9 mouse cellular contexts compared by ENCODE assay signal in the genomic region with DNA sequence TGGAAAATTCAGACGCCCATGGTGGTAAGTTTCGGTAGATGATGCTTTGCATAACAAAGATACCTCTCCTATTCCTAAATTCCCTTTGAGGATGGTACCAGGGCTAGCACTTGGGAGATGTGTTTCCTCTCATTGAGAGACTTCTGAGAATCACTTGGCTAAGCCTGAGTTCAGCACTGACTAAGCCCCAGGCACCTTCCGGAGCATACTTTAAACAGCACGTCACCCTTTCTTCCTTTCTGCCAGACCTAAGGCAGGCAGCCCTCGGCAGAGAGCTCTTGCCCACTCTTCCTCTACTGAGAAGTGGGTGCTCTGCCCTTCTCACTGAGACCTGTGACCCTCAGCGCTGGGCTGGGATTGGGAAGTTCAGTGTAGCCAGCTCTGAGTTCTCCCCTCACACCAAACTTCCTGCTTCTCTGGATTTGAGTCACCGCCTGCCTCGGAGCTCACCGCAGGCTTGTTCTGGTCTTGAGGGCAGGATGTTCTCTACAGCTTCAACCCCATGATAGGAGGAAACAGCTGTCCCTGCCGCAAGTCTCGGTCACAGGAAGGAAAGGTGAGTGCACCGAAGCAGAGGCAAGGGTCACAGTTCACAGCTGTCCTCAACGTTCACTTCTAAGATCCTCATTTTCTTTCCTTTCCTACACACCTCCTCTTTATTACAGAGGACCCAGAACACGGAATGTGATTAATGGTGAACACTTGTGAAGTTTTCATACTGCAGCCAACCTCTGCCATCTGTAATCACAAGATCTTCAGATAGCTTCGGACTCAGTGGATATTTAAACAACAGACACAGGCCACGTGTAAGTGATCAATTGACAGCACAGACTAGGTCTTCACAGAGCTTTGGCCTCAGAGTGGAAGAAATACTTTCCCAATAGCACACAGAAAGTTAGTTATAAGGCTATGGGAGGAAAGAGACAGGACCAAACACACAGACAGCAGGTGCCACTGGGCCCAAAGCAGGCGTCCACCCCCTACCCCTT. TPM values are rescaled to one million over a fixed set of nuclear protein-coding genes. Genes with fewer than 3 reads are reported as not detected.
DNase-seq lines count a peak whose midpoint lies in the region; ATAC-seq and TF ChIP-seq lines count a peak whose summit lies in the region.
"Had no signal": no experiment of that assay in that cellular context is flagged by ENCODE, and none has a peak within 500 bp of the region (broad histone marks: within the 10 kb centered on the region; RNA-seq: fewer than 3 reads in every experiment).

No protein-coding gene starts in this region.

- TF ChIP-seq EP300 in CH12.LX (IDR thresholded peaks at IDR 0.05; ENCODE audit: low read length), result peak; percentile 95
- TF ChIP-seq EP300 in heart, postnatal 0 days (IDR thresholded peaks at IDR 0.05; ENCODE audit: low read depth), result no peak

- peaks cover 22 to 47% of the 10 kb centered on the region in 2 experiments for H3K4me1 ChIP-seq in CH12.LX (ENCODE audit: control insufficient read depth in 1 of 2, insufficient read depth in 2 of 2)
- H3K4me1 ChIP-seq in heart, postnatal 0 days (ENCODE audit: control insufficient read depth, insufficient read depth), result no peaks in the 10 kb centered on the region
- H3K4me1 ChIP-seq in liver, embryonic 12.5 days, result no peaks in the 10 kb centered on the region
- H3K4me1 ChIP-seq in small intestine, adult 2 months (ENCODE audit: control insufficient read depth, insufficient read depth, insufficient read length, low read length), result peaks cover 38% of the 10 kb centered on the region; the same call in 1 of the 2 replicates
- no peaks in the 10 kb centered on the region for H3K4me1 ChIP-seq in midbrain, embryonic 13.5 days (replicated peaks)

- 48% methylated on average over 17 of the region's 17 CpGs for WGBS in heart, postnatal 0 days
- WGBS in liver, embryonic 12.5 days (ENCODE audit: insufficient replicate concordance), result 18% methylated on average over 17 of the region's 17 CpGs
- WGBS in small intestine, adult 2 months, result 32% methylated on average over 17 of the region's 17 CpGs
- 79% methylated on average over 17 of the region's 17 CpGs for WGBS in midbrain, embryonic 13.5 days

- peak; percentile 90 for DNase-seq in CH12.LX (ENCODE audit: extremely low read depth)
- peak; percentile 24 for DNase-seq in heart, postnatal 0 days (ENCODE audit: low spot score)
- no peak for DNase-seq in urinary bladder, postnatal 10 days (ENCODE audit: low spot score)
- no peak for DNase-seq in cerebellum, adult 9-11 months
- DNase-seq in right cerebral cortex, postnatal 14 days, result no peak
- DNase-seq: right cerebral cortex, postnatal 4 days had no signal

- no peak for TF ChIP-seq CTCF in CH12.LX (conservative IDR thresholded peaks at IDR 0.05 in 1 of 2, IDR thresholded peaks at IDR 0.05 in 1 of 2; ENCODE audit: low read depth in 2 of 2, low read length in 2 of 2)
- TF ChIP-seq CTCF in heart, postnatal 0 days (IDR thresholded peaks at IDR 0.05; ENCODE audit: low read depth), result no peak
- no peak; the same call in 1 of the 2 replicates for TF ChIP-seq CTCF in small intestine, adult 2 months (IDR thresholded peaks at IDR 0.05; ENCODE audit: extremely low read depth, insufficient read length, insufficient replicate concordance, low read depth, low read length)

- peak overlapping the region; percentile 37 for H3K9ac ChIP-seq in CH12.LX (ENCODE audit: insufficient read depth, low read depth)
- no peak overlapping the region for H3K9ac ChIP-seq in heart, postnatal 0 days (replicated peaks; ENCODE audit: low read depth, low read length)
- no peak overlapping the region for H3K9ac ChIP-seq in liver, embryonic 12.5 days
- no peak overlapping the region for H3K9ac ChIP-seq in midbrain, embryonic 13.5 days (replicated peaks)

- no peaks in the 10 kb centered on the region for H3K36me3 ChIP-seq in CH12.LX (replicated peaks in 1 of 2; ENCODE audit: control insufficient read depth in 1 of 2, insufficient read depth in 1 of 2, low read length in 1 of 2)
- no peaks in the 10 kb centered on the region for H3K36me3 ChIP-seq in heart, postnatal 0 days (replicated peaks; ENCODE audit: control insufficient read depth, insufficient read depth, low read length)
- H3K36me3 ChIP-seq in liver, embryonic 12.5 days, result no peaks in the 10 kb centered on the region
- H3K36me3 ChIP-seq in small intestine, adult 2 months (ENCODE audit: control insufficient read depth, insufficient read depth, low read length), result no peaks in the 10 kb centered on the region
- H3K36me3 ChIP-seq in midbrain, embryonic 13.5 days, result no peaks in the 10 kb centered on the region

- dilution Hi-C loops in CH12.LX (cut with MboI; ENCODE audit: extremely low pct_ligation_motif_present, extremely low pct_unique_long_range_greater_than_20kb, low sequenced_read_pairs), result no loop called here

- peak; percentile 51; the same call in 1 of the 2 replicates for ATAC-seq in heart, postnatal 0 days (ENCODE audit: insufficient read depth, low read depth)
- peak; percentile 32; the same call in 1 of the 2 replicates for ATAC-seq in liver, embryonic 12.5 days
- no peak for ATAC-seq in midbrain, embryonic 13.5 days

- H3K9me3 ChIP-seq in CH12.LX (replicated peaks; ENCODE audit: low read length), result no peaks in the 10 kb centered on the region
- H3K9me3 ChIP-seq in heart, postnatal 0 days (replicated peaks; ENCODE audit: control insufficient read depth, low read length), result no peaks in the 10 kb centered on the region
- H3K9me3 ChIP-seq in liver, embryonic 12.5 days (replicated peaks), result no peaks in the 10 kb centered on the region
- H3K9me3 ChIP-seq in midbrain, embryonic 13.5 days, result no peaks in the 10 kb centered on the region

- H3K27ac ChIP-seq in CH12.LX (ENCODE audit: insufficient read depth, low read depth), result peak overlapping the region; percentile 83
- peak overlapping the region; percentile 76 for H3K27ac ChIP-seq in heart, postnatal 0 days (ENCODE audit: low read depth)
- H3K27ac ChIP-seq in liver, embryonic 12.5 days, result no peak overlapping the region
- H3K27ac ChIP-seq in small intestine, adult 2 months (ENCODE audit: insufficient read depth, low read depth, low read length), result peak overlapping the region; percentile 34
- no peak overlapping the region for H3K27ac ChIP-seq in midbrain, embryonic 13.5 days

- TF ChIP-seq RAD21 in CH12.LX (IDR thresholded peaks at IDR 0.05; ENCODE audit: low read depth, low read length), result no peak; the same call in 1 of the 2 replicates

- H3K79me2 ChIP-seq in CH12.LX (replicated peaks; ENCODE audit: control insufficient read depth, extremely low read depth, insufficient read depth, poor library complexity, severe bottlenecking), result no peaks in the 10 kb centered on the region

- in situ Hi-C loops in CH12.LX (cut with MboI; ENCODE audit: low pct_ligation_motif_present, low pct_unique_long_range_greater_than_20kb, low sequenced_read_pairs), result no loop called here

- H3K4me2 ChIP-seq in CH12.LX (ENCODE audit: insufficient read depth, low read depth, poor library complexity, severe bottlenecking), result peak overlapping the region; percentile 21
- no peak overlapping the region for H3K4me2 ChIP-seq in heart, postnatal 0 days (ENCODE audit: low read depth, low read length)
- H3K4me2 ChIP-seq in liver, embryonic 12.5 days, result peak overlapping the region; percentile 13; the same call in 1 of the 2 replicates
- no peak overlapping the region for H3K4me2 ChIP-seq in midbrain, embryonic 13.5 days (replicated peaks)

- TF ChIP-seq POLR2A in CH12.LX (IDR thresholded peaks at IDR 0.05; ENCODE audit: low read depth, low read length), result peak; percentile 50
- TF ChIP-seq POLR2A in small intestine, adult 2 months (IDR thresholded peaks at IDR 0.05; ENCODE audit: low read depth, low read length), result peak; percentile 41; the same call in 1 of the 2 replicates

- no peaks in the 10 kb centered on the region for H3K27me3 ChIP-seq in CH12.LX (replicated peaks)
- H3K27me3 ChIP-seq in heart, postnatal 0 days (ENCODE audit: control insufficient read depth, insufficient read depth, low read length), result no peaks in the 10 kb centered on the region
- no peaks in the 10 kb centered on the region for H3K27me3 ChIP-seq in liver, embryonic 12.5 days (replicated peaks)
- H3K27me3 ChIP-seq in small intestine, adult 2 months (ENCODE audit: control insufficient read depth, insufficient read depth, low read length), result no peaks in the 10 kb centered on the region
- H3K27me3 ChIP-seq in midbrain, embryonic 13.5 days, result no peaks in the 10 kb centered on the region

- peak overlapping the region in 2 of 3 experiments; percentile 20 to 25 for H3K4me3 ChIP-seq in CH12.LX (replicated peaks in 1 of 3; ENCODE audit: low read depth in 2 of 3, low read length in 2 of 3, poor library complexity in 1 of 3)
- no peak overlapping the region for H3K4me3 ChIP-seq in heart, postnatal 0 days (ENCODE audit: low read depth, low read length)
- H3K4me3 ChIP-seq in liver, embryonic 12.5 days, result no peak overlapping the region
- no peak overlapping the region for H3K4me3 ChIP-seq in small intestine, adult 2 months (ENCODE audit: low read depth, low read length)
- H3K4me3 ChIP-seq in midbrain, embryonic 13.5 days (replicated peaks), result no peak overlapping the region

RNA-seq across cellular contexts. Expression of gene AA467197, which starts 15.6 kb away (rescaled TPM):
- total RNA-seq in CH12.LX (2012; rRNA removed), result 13.7 and 30.4 TPM in 2 replicates
- 6.4 and 6.6 TPM in 2 replicates for total RNA-seq in CH12.LX (2014; rRNA removed)
- 3.1 and 3.7 TPM in 2 replicates for polyA plus RNA-seq in CH12.LX (2012; ENCODE audit: insufficient read length, low read depth)
- 2.5 TPM in 1 of 2 replicates, not detected in the other for total RNA-seq in heart, postnatal 0 days (2014; rRNA removed; ENCODE audit: low replicate concordance)
- polyA plus RNA-seq in heart, postnatal 0 days (2015; fragmentation: Nextera tagmentation; extraction: Ambion mirVana), result 0.16 TPM in 1 of 2 replicates, not detected in the other
- 0.17 and 0.26 TPM in 2 replicates for polyA plus RNA-seq in liver, embryonic 12.5 days (2016; fragmentation: Nextera tagmentation; extraction: Ambion mirVana)
- 8.6 and 9.7 TPM in 2 replicates for polyA plus RNA-seq in small intestine, adult 2 months (2012; rRNA removed)
- polyA plus RNA-seq in midbrain, embryonic 13.5 days (2015; fragmentation: Nextera tagmentation; extraction: Ambion mirVana), result 0.62 TPM in 1 of 2 replicates, not detected in the other

RNA-seq across cellular contexts. Expression of gene Gatm, which starts 41.3 kb away (rescaled TPM):
- 35.9 and 46.0 TPM in 2 replicates for total RNA-seq in CH12.LX (2012; rRNA removed)
- 23.3 and 25.0 TPM in 2 replicates for total RNA-seq in CH12.LX (2014; rRNA removed)
- 8.8 and 13.0 TPM in 2 replicates for polyA plus RNA-seq in CH12.LX (2012; ENCODE audit: insufficient read length, low read depth)
- total RNA-seq in heart, postnatal 0 days (2014; rRNA removed; ENCODE audit: low replicate concordance), result 3.7 and 3.8 TPM in 2 replicates
- 6.0 and 6.8 TPM in 2 replicates for polyA plus RNA-seq in heart, postnatal 0 days (2015; fragmentation: Nextera tagmentation; extraction: Ambion mirVana)
- polyA plus RNA-seq in liver, embryonic 12.5 days (2016; fragmentation: Nextera tagmentation; extraction: Ambion mirVana), result 19.3 and 19.9 TPM in 2 replicates
- polyA plus RNA-seq in small intestine, adult 2 months (2012; rRNA removed), result 2.0 and 31.7 TPM in 2 replicates
- polyA plus RNA-seq in midbrain, embryonic 13.5 days (2015; fragmentation: Nextera tagmentation; extraction: Ambion mirVana), result 21.8 and 25.7 TPM in 2 replicates

RNA-seq across cellular contexts. Expression of gene Slc30a4, which starts 50.1 kb away (rescaled TPM):
- total RNA-seq in CH12.LX (2012; rRNA removed) (10.5 and 11.4 TPM in 2 replicates), CH12.LX (2014; rRNA removed) (20.5 and 23.6 TPM in 2 replicates)
- 7.8 and 9.0 TPM in 2 replicates for polyA plus RNA-seq in CH12.LX (2012; ENCODE audit: insufficient read length, low read depth)
- total RNA-seq in heart, postnatal 0 days (2014; rRNA removed; ENCODE audit: low replicate concordance), result 20.2 and 31.0 TPM in 2 replicates
- 3.0 and 3.8 TPM in 2 replicates for polyA plus RNA-seq in heart, postnatal 0 days (2015; fragmentation: Nextera tagmentation; extraction: Ambion mirVana)
- polyA plus RNA-seq in liver, embryonic 12.5 days (2016; fragmentation: Nextera tagmentation; extraction: Ambion mirVana), result 1.8 and 2.4 TPM in 2 replicates
- 3.0 and 8.1 TPM in 2 replicates for polyA plus RNA-seq in small intestine, adult 2 months (2012; rRNA removed)
- 4.6 and 5.0 TPM in 2 replicates for polyA plus RNA-seq in midbrain, embryonic 13.5 days (2015; fragmentation: Nextera tagmentation; extraction: Ambion mirVana)

Comparison
In these comparisons a context has a peak if more than half of its experiments do, and no peak if none do; other contexts are left out.
1. DNase-seq: peak in CH12.LX (single experiment) and heart, postnatal 0 days (single experiment); none in urinary bladder, postnatal 10 days (single experiment), cerebellum, adult 9-11 months (single experiment) and right cerebral cortex, postnatal 14 days (single experiment).
2. H3K27ac ChIP-seq: peak in CH12.LX (single experiment), heart, postnatal 0 days (single experiment) and small intestine, adult 2 months (single experiment); none in liver, embryonic 12.5 days (single experiment) and midbrain, embryonic 13.5 days (single experiment).
3. H3K4me2 ChIP-seq: peak in CH12.LX (single experiment) and liver, embryonic 12.5 days (single experiment); none in heart, postnatal 0 days (single experiment) and midbrain, embryonic 13.5 days (single experiment).
4. H3K4me3 ChIP-seq: peak in CH12.LX (2 of 3); none in heart, postnatal 0 days (single experiment), liver, embryonic 12.5 days (single experiment), small intestine, adult 2 months (single experiment) and midbrain, embryonic 13.5 days (single experiment).